In genomic region chr7:100869877-100870629, GRCm38 (mm10) we compare ENCODE assay signal across 21 mouse cellular contexts. TPM values are rescaled to one million over a fixed set of nuclear protein-coding genes. Genes with fewer than 3 reads are reported as not detected.
DNase-seq lines count a peak whose midpoint lies in the region; ATAC-seq and TF ChIP-seq lines count a peak whose summit lies in the region.
"Had no signal": no experiment of that assay in that cellular context is flagged by ENCODE, and none has a peak within 500 bp of the region (broad histone marks: within the 10 kb centered on the region; RNA-seq: fewer than 3 reads in every experiment).

No protein-coding gene starts in this region.

- H3K4me1 ChIP-seq in heart, embryonic 10.5 days, result peaks cover 25% of the 10 kb centered on the region
- H3K4me1 ChIP-seq in liver, postnatal 0 days (ENCODE audit: insufficient read depth), result peaks cover 32% of the 10 kb centered on the region
- H3K4me1 ChIP-seq: embryonic facial prominence, embryonic 12.5 days; forebrain, embryonic 12.5 days had no signal

- DNase-seq in heart, embryonic 10.5 days (ENCODE audit: low spot score), result no peak
- DNase-seq in heart, postnatal 14 days, result no peak
- DNase-seq in liver, postnatal 0 days, result no peak
- DNase-seq in liver (no peak), adipocyte (ENCODE audit: low spot score) (no peak)
- DNase-seq: adrenal gland, postnatal 10 days; cerebellum, postnatal 10 days; gastrocnemius, postnatal 36 days; heart, postnatal 10 days; kidney, adult 2 months; layer of hippocampus, adult 9-11 months; lung, embryonic 14.5 days; midbrain, embryonic 14.5 days had no signal

- ATAC-seq in liver, postnatal 0 days, result no peak
- ATAC-seq in granulocyte monocyte progenitor cell, adult 5-6 weeks (replicated peaks; ENCODE audit: poor library complexity, severe bottlenecking), result peak; percentile 56
- ATAC-seq in monocyte, adult 5-6 weeks (replicated peaks; ENCODE audit: insufficient number of reproducible peaks, low FRiP score, low TSS enrichment, poor library complexity, severe bottlenecking), result peak; percentile 76

- intact Hi-C loops in heart, postnatal 14 days (cut with DNase I), result loop anchor here (5.0 kb wide), 1 partner anchor 183 kb away; no protein-coding TSS in a partner anchor

- no peak for TF ChIP-seq CTCF in liver, postnatal 0 days (IDR thresholded peaks at IDR 0.05; ENCODE audit: low read depth)

- H3K9ac ChIP-seq in liver, postnatal 0 days (replicated peaks), result no peak overlapping the region
- H3K9ac ChIP-seq: embryonic facial prominence, embryonic 12.5 days; forebrain, embryonic 12.5 days; lung, embryonic 14.5 days had no signal

- no peak overlapping the region for H3K4me3 ChIP-seq in heart, embryonic 10.5 days
- no peak overlapping the region for H3K4me3 ChIP-seq in liver, postnatal 0 days (ENCODE audit: low read depth, low read length)
- H3K4me3 ChIP-seq: embryonic facial prominence, embryonic 12.5 days; forebrain, embryonic 12.5 days; left cerebral cortex, adult 2 months; megakaryocyte, embryonic 14.5 days had no signal

- H3K27ac ChIP-seq in heart, embryonic 10.5 days, result peak overlapping the region; percentile 31; the same call in 1 of the 2 replicates
- H3K27ac ChIP-seq in liver, postnatal 0 days (ENCODE audit: low read depth), result peak overlapping the region; percentile 16; the same call in 1 of the 2 replicates
- H3K27ac ChIP-seq: forebrain, embryonic 12.5 days; kidney, postnatal 0 days had no signal

- 83% methylated on average over 8 of the region's 8 CpGs for WGBS in heart, embryonic 10.5 days
- WGBS in liver, postnatal 0 days (ENCODE audit: insufficient replicate concordance), result 71% methylated on average over 8 of the region's 8 CpGs

- TF ChIP-seq EP300 in liver, postnatal 0 days (IDR thresholded peaks at IDR 0.05; ENCODE audit: low read depth), result no peak

- no peaks in the 10 kb centered on the region for H3K27me3 ChIP-seq in heart, embryonic 10.5 days (ENCODE audit: insufficient read depth, poor library complexity, severe bottlenecking)
- H3K27me3 ChIP-seq in liver, postnatal 0 days (ENCODE audit: insufficient read depth, low read length), result no peaks in the 10 kb centered on the region
- H3K27me3 ChIP-seq: embryonic facial prominence, embryonic 12.5 days; forebrain, embryonic 12.5 days had no signal

- no peak overlapping the region for H3K4me2 ChIP-seq in liver, postnatal 0 days (ENCODE audit: low read depth, low read length)
- H3K4me2 ChIP-seq: embryonic facial prominence, embryonic 12.5 days; forebrain, embryonic 12.5 days; heart, embryonic 11.5 days; lung, embryonic 14.5 days had no signal

- H3K36me3 ChIP-seq in heart, embryonic 10.5 days, result peaks cover 38% of the 10 kb centered on the region
- H3K36me3 ChIP-seq in liver, postnatal 0 days (replicated peaks; ENCODE audit: insufficient read depth, low read length), result no peaks in the 10 kb centered on the region

- no peaks in the 10 kb centered on the region for H3K9me3 ChIP-seq in heart, embryonic 10.5 days
- H3K9me3 ChIP-seq in liver, postnatal 0 days (ENCODE audit: low read length), result no peaks in the 10 kb centered on the region
- H3K9me3 ChIP-seq: embryonic facial prominence, embryonic 12.5 days; forebrain, embryonic 12.5 days; megakaryocyte, embryonic 14.5 days had no signal

RNA-seq across cellular contexts. Expression of gene Relt, which starts 6.8 kb away (rescaled TPM):
- polyA plus RNA-seq in heart, embryonic 10.5 days (2016; fragmentation: Nextera tagmentation; extraction: Ambion mirVana), result 4.4 and 5.3 TPM in 2 replicates
- 1 to 10 TPM; 2.4 to 3.3 TPM for total RNA-seq in heart, postnatal 14 days (2021)
- polyA plus RNA-seq in liver, postnatal 0 days (2015; fragmentation: Nextera tagmentation; extraction: Ambion mirVana), result 6.9 and 7.5 TPM in 2 replicates
- 12.5 and 13.4 TPM in 2 replicates for total RNA-seq in granulocyte monocyte progenitor cell, adult 5-6 weeks (2014; fragmentation: Nextera tagmentation)
- 9.8 and 12.1 TPM in 2 replicates for total RNA-seq in granulocyte monocyte progenitor cell, adult 5-6 weeks (2017)
- total RNA-seq in monocyte, adult 5-6 weeks (2017), result 22.5 to 31.8 TPM (median 26.4 TPM) in 3 replicates
